Mouse (Mus musculus): ENCODE results near the gene Rpl22.

Gene Rpl22

GRCm38 (mm10) chr4:152338419-152339292, 13.1 kb downstream of the Rpl22 start, which contains the start of gene Chd5:
Chd5 (plus strand) TSS chr4:152338651.
- peak; percentile 46 to 59 for DNase-seq

GRCm38 (mm10) chr4:152339293-152339790, 13.8 kb downstream of the Rpl22 start:
- no peak for DNase-seq

GRCm38 (mm10) chr4:152340584-152341284, 15.2 kb downstream of the Rpl22 start:
- DNase-seq = no peak

- DNase-seq = peak; percentile 38 to 40
Observed at GRCm38 (mm10) chr4:152343296-152343695, 17.8 kb downstream of the Rpl22 start.

- DNase-seq = no peak
Observed at GRCm38 (mm10) chr4:152344651-152345050, 19.1 kb downstream of the Rpl22 start.

- no peak for DNase-seq
Observed at GRCm38 (mm10) chr4:152345120-152345889, 19.8 kb downstream of the Rpl22 start.

GRCm38 (mm10) chr4:152349837-152350381, 24.4 kb downstream of the Rpl22 start:
- DNase-seq = no peak

- DNase-seq = no peak
Observed at GRCm38 (mm10) chr4:152350722-152351421, 25.3 kb downstream of the Rpl22 start.

- no peak for DNase-seq
Observed at GRCm38 (mm10) chr4:152351422-152352305, 26.1 kb downstream of the Rpl22 start.

GRCm38 (mm10) chr4:152353886-152354637, 28.5 kb downstream of the Rpl22 start:
- no peak for DNase-seq

GRCm38 (mm10) chr4:152355672-152356071, 30.1 kb downstream of the Rpl22 start:
- no peak for DNase-seq

- no peak for DNase-seq
Observed at GRCm38 (mm10) chr4:152359700-152360099, 34.2 kb downstream of the Rpl22 start.

- no peak for DNase-seq
Observed at GRCm38 (mm10) chr4:152360855-152361254, 35.3 kb downstream of the Rpl22 start.

GRCm38 (mm10) chr4:152362180-152362579, 36.6 kb downstream of the Rpl22 start:
- no peak for DNase-seq

- no peak for DNase-seq
Observed at GRCm38 (mm10) chr4:152365228-152365627, 39.7 kb downstream of the Rpl22 start.

GRCm38 (mm10) chr4:152382528-152383252, 57.1 kb downstream of the Rpl22 start:
- DNase-seq = no peak
